Mouse (Mus musculus) retina, postnatal 7 days (tissue): Measurements from ENCODE around the gene Rab5if.
A peak's percentile ranks its signal among the peaks of the same experiment; 100 is the strongest.
"Not testable (repeated sequence)": the region's sequence is repeated elsewhere in the genome, so short reads cannot be mapped to it uniquely, and the experiment has no call there.

Source experiments
- DNase-seq: peaks from one replicate; pipeline ENCODE4 v3.0.0-alpha.2; 2012; ENCODE audit warnings: low read depth, low spot score

Rab5if gene

DNA sequence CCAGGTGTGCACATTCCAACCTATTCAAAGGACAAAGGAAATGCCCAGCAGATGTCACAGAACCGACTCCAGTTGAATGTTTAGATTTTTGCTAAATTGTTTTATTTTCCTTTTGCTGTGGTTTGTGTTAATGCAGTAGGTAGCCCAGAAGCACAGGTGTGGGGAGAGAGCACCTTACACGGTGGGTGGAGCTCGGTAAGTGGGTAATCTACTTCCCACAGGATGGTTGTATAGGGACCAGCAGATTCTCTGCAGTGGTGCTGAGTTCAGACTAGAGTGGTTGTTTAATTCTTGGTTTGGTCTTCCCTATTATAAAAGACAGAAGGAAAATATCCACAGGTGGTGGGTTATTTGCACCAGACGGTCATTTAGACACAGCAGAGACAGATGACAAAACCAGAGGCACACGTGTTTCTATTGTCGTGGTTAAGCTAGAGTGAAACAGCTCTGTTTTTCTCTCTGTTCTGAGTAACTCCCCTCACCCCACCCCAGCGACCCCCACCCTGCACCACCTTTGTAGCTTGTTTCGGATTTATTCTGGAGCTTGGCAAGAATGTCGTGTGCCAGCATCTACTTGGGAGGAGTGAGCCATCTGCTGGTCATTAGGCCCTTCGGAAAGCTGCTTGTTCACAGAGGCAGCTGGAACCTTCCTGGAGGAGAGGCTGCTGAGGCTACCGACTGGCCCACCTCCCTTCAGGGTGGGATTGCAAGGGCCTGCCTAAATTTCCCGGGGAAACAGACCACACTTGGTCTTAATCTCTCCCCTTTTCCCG is 8.7 kb upstream of the Rab5if start:
- not testable (repeated sequence) for DNase-seq

DNA sequence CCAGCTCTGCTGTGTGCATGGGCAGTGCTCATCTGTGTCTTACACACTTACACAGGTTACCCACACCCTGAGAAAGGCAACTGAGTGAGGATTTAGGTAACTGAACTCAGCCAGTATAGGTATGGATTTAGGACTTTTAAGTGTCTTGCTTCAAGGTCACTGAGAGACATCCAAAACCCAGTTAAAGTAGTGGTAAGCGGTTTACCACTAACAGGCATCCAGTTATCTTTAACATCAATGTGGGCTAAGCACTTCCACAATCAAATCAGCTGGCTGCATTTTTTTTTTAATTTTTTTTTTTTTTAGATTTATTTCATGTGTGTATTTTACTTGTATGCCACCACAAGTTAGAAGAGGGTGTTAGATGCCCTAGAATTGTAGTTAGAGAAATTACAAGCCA is 6.6 kb upstream of the Rab5if start:
- DNase-seq, result no peak

DNA sequence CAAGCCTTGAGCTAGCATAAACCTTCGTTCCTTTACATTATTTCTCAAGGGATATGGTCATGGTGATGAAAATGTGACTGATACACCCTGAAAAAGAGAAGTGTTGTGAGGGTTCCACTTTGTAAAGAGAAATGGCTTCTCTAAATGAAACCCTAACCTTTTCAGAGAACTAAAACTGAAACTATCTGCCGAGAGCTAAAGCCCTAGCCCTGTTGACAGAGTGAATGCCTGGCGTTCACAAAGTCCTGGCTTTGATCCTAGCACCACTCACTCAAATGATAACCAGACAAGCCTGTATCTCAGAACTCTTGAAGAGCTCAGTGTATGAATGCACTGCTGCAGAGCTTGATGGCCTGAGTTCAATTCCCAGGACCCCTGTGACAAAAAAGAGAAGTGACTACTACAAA is 5.5 kb upstream of the Rab5if start:
- DNase-seq, result no peak

DNA sequence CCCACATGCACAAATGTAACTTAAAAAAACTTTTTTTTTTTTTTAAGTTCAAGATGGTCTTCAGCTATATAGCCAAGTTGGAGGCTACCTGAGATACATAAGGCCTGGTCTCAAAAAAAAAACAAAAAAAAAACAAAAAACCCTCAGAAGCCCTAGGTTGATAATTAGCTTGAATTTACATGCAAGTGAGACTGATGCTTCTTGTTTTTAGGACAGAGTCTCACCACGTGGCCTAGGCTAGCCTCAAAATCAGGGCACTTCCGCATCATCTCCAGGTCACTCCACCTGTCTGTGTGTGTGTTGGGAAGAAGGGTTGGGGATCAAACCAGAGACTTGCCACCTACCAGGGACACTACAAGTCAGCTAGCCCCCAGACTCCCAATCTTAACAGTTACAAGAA is 5.1 kb upstream of the Rab5if start, which contains the start of gene 4930518I15Rik:
Gene 4930518I15Rik (minus strand): TSS at position 112 of the 400 bp plus-strand sequence.
- no peak for DNase-seq

DNA sequence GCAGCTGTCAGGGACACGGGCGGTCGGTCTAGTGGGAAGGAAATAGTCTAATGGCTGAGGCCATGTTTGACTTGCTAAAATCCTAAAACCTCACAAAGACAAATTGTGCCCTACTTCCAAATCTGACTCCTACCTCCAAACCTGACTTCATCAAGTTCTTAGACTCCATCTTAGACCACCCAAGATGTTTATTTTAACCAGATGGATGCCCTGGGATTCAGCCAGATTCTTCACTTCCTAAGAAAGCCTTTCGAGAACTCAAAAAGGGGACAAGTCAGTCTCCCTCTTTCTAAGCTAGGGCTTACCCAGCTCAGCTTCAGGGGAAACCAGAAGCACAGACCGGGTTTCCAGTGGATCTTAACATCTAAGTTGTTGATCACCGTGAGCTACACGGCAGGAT is 4.3 kb upstream of the Rab5if start:
- no peak for DNase-seq

DNA sequence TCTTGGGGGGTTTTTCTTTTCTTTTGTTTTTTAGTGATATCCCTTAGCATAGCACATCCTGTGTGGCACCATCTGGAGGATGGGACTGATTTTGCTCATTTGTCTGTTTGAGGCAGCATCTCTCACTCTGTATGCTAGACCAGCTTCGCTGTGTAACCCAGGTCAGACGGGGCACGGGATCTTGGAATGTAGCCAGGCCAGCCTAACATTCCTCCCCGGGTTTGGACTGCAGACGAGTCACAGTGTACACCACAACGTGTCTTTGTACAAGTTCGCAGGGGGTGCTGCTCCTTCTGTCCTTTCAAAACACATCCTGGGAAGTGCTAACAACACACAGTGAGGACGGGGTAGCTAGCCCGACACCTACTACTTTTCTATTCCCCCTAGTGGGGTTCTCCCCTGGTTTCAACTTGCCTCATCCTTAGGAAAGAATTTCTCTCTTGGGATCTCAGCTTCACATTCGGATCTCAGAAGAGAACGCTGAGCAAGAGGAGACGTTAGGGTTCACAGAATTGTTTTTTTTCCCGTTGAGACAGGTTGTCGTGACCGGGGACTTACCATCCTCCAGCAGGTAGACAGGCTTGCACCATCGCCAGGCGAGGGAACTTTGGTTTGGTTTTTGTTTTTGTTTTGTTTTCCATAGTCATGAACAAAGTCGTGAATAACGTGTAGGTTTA is 749 bp upstream of the Rab5if start:
- no peak for DNase-seq

DNA sequence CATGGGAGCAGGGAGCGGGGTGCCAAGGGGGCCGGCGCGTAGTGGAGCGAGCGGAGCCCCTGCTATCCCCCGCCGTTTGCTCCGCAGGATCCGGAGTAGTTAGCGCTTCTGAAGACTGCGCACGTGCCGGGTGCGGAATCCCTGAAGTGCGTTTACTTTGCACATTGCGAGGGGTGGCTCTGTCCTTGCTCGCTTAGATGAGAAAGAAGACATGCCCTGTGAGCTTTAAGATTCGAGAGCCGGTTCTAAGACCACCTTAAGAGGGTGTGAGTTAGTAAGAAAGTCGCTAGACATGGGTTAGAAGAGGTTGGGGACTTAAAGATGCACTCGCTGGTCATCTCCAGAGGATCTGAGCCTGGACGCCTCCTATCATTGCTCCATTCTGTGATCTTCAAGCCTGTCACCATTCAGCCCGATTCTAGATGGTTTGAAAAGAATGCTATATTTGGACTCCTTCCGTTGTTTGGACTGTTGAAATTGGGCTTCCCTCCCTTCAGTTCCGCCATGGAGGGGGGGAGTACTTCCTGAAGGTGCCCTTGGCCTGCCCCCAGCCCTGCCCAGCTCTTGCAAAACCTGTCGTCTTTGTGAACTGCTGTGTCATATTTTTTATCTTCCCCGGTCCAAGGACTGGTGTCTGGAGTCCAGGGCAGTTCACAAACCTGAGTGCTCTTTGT is 696 bp downstream of the Rab5if start:
- DNase-seq, result no peak

DNA sequence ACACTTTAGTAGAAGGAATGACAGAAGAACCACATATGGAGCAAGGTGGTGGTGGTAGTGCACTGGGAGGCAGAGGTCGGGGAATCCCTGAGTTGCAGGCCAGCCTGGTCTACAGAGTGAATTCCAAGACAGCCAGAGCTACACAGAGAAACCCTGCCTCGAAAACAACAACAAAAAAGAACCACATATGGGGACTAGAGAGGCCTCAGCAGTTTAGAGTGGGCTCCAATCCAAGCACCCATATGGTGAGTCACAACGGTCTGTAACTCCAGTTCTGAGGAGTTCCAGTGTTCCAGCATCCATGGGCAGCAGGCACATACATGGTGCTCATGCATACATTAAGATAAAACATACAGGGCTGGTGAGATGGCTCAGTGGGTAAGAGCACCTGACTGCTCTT is 1.6 kb downstream of the Rab5if start:
- DNase-seq, result no peak

DNA sequence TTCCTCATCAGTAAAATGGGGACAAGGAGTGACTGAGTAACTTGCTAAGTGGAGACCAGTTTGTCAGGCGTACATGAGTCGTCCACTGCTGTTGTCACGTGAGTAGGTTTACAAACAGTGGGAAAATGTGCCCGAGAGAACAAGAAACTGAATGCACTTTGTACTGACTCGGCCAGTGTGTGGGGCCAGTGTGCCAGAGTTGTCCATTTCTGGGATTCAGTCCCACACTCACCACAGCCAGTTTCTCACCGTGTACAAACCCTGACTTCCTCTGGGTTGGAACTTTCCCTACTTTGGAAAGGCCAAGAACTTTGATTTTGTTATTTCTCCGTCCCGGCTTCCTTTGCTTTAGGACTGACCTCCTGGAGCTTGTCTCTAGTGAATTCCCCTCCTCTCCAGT is 6.1 kb downstream of the Rab5if start:
- no peak for DNase-seq

DNA sequence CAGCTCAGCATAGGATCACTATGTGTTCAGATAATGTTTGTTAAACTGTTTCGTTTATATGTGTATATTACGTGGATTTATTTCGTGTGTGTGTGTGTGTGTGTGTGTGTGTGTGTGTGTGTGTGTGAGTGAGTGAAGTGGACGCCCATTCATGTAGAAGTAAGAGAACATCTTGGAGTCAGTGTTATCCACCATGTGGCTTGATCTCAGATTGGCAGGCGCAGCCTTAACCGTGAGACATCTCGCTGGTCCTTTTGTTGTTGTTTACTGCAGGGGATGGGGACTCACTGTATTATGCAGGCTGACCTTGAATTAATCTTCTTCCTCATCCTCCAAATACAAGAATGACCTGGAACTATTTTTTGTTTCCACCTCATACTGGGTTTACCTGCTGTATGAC is 6.6 kb downstream of the Rab5if start:
- no peak for DNase-seq

DNA sequence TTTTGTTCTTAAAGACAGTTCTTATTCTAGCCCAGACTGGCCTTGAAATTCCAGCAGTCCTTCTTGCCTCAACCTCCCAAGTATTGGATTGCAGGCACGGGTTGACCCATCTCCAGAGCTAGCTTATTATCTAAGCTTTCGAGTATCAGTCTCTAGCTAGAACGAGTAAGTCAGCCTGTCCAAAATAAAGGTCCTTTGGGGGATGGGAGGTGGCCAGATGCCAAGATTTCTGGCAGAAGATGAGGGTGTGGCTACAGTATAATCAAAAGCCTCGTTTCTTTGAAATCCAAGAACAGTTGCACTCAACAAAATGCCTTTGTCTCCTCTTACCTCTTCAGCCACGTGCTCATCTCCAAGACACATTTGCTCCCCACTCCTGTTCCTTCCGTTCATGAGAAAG is 7.6 kb downstream of the Rab5if start:
- DNase-seq, result no peak

DNA sequence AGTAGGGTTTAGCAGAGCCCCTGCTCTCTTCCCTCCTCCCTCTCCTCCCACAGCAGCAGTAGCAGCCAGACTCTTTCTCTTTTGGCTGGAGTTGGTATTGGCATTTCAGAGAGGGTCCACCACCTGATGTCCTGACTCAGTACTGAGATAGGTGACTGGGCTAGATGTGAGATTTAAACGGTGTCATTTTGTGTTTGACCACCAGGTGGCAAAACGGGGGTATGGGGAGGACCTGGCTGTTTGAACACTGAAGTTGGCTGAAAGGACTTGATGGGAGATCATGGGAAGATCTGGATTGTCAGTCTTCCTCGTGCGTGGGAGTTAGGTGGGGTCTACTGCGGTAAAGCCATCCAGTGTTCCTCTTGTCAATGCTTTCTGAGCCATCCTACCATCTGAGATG is 10.7 kb downstream of the Rab5if start:
- DNase-seq, result peak; percentile 63

DNA sequence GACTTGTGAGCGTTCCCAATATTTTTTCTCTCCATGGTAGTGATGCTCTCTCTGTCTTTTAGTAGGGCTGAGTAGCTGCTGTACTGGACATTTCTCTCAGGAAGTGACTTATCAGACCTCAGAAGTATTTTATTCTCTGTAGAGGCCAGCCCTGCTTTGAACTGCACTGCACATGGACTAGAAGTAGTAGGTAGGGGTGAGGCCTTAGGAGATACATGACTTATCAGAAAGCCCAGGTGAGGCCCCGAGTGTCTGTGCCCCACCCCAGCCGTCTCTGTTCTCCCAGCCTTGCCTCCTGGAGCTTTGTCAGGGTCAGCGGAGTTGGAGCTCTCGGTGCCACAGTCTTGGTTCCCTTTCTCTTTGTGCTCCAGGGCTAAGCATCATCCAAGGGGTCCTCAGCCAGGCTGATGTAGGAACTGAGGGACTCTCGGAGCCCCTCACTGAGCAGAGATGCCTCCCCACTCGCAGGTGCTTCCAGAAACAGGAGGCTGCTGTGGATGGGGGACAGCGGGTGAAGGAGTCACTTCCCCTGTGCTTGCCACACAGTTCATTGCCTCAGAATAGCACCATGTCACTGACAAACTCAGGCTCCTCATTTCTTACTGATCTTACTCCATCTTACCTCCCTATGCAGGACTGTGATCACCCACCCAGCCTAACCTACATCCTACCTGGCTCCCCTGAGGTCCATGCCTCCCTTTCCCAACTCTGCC is 11.3 kb downstream of the Rab5if start:
- DNase-seq, result no peak

DNA sequence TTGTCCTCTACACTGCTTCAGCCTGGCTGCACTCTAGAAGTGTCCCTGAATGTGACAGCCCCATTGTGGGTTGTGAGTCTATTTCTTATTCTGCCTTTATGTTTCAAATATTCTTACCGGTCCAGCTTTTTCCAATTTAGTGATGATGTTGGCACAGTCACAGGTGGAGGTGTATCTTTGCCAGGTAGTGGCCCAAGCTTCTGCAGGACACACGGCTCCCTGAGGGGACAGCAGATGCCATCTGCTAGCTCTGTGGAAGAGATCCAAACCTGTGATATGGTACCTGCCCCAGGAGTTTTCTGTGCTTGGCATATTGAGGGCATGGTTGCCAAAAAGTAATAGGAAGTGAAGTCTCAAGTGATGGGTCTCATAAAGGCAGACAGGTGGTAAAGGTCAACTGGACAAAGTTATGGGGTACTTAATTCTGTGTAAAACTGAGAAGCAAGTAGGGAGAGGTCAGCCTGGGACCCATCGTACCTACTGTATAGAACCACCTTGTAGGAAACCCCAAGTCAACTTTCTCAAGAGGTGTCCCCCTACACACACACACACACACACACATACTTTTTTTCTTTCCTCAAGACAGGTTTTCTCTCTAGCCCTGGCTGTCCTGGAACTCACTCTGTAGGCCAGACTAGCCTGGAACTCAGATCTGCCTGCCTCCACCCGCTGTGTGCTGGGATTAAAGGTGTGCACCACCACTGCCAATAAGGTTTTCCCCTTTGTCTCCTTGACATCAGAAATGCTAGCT is 12.0 kb downstream of the Rab5if start:
- DNase-seq, result no peak

DNA sequence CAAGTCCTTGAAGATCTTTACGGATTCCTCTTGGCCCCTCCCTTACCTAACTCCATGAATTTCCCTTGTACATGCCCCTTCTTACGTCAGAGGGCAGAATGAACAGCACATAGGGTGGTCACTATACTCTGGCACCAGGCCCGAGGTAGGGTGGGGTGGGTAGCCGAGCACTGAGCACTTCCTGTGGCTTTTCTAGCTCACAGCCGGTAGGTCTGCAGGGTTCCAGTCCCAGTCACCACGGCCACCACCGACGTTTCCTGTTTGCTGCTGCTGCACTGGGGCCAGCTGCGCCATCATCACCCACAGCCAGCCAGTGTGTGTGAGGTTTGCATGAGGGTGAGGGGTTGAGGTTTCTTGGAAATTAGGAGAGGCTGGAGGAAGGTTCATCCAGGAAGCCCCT is 14.8 kb downstream of the Rab5if start:
- DNase-seq, result no peak

DNA sequence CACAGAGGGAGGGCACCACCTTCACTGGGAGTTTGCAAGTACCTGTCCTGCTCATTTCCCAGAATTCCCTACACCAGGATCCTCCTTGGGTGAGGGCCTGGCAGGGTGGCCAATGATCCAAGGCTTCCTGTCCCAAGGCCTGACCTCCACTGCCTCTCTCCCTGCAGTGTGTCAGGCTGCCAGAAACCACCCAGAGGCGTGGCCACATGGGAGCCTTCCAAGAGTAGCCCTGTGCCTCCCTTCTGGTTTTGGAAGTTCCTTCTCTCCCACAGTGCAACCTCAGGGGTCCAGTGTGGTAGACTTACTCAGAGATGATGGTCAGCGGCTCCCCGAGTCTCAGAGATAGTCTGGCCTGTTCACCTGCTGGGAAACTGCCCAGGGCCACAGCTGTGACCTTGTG is 16.6 kb downstream of the Rab5if start:
- no peak for DNase-seq

DNA sequence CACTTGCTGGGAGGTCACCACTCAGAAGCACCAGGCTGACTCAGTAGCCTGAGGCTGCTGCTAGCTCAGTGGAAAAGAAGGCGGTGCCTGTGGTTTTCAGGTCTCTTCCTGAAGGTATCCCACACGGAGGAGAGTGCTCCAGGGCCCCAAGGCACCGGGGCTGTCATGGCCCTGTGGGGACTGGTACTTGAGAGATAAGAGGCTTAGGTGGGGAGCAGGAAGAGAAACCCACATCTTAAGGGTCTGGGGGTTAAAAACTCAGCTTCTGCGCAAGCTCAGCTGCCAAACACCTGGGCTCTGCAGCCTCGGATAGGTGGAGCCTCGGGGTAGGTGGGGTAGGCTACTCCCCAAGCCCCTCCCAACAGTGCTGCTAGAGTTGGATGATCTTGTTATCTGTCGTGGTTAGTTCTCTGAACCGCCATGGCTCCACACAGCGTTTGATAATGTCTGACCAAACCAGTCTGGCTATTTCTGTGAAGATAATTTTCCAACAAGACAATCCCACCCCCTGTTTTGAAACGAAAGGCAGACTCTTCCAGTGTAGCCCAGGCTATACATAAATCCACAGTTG is 19.6 kb downstream of the Rab5if start:
- no peak for DNase-seq

DNA sequence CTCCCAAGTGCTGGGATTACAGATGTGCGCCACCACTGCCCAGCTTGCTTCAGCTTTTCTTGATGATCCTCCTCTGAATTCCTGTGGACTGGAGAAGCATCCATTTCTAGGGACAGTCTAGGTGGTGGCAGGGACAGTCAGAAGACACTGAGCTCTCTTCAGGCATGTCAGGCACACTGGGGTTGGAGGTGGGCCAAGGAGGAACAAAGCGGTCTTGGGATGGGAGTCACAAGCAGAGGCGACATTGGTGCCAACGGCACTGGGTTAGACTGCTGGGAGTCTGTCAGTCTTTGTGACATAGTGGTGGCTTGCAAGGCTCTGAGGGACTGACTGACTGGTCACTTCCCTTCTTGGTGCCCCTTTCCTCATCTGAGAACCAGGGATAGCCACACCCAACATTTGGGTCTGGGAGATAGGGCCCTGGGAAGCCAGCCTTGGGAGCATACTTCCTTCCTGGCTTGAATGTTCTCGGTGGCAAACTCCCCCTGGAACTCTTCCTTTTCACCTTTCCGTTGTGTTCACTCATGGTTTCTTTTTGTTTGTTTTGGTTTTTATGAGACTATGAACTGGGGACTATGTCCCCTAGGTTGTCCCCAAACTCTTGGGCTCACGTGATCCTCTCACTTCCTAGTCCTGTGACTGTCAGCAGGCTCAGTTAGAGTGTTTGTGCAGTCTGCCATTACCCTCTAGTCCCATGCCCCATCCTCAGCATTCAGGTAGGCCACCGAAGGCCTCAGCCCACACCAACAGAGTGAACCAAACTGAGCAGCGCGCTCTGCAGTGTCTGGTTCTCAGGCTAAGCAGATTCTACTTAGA is 21.7 kb downstream of the Rab5if start:
- DNase-seq, result no peak

DNA sequence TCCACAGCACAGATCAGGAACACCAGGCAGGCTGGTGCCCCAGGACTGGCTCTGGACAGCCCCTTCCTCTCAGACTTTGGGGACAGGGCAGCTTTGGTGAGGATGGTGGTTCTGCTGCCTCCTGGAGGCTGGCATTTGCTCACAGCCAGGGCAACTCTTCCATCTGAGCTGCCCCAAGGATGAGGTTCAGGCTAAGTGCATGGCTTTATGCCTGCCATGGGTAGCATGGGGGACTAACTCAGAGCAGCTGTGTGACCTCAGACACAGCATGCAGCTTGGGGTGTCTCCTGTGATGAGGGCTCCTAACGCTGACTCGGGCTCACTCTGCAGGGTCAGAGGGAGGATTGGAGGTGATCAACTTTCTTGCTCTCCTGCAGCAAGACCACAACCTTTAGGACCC is 22.7 kb downstream of the Rab5if start:
- DNase-seq, result not testable (repeated sequence)

DNA sequence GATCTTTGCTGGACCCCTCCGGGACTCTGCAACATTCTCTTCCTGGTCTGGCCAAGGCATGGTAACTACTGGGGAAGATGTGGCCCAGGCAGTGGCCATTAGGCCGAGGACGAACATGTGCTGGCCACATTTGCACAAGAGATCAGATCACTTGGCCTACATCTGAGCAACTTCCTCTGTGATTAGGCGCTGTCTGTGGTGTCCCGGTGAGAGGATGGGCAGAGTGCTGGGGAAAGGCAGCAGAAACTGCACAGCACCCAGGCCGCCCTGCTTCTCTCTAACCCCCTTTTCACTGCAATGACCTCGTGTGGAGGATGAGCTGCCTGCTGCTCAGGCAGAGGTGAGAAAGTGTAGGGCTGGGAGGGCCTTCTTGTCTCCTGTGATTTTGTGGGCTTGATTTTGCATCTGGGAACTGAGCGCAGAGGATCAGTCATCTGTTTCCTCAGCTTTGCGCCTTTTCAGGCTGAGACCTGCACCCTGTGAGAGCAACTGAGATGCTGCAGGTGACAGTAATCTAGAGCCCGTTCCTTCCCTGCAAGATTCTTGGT is 23.2 kb downstream of the Rab5if start:
- no peak for DNase-seq
